Mouse (Mus musculus) MEL (cell line): ENCODE measurements at regions not wholly inside any gene's neighbourhood (a gene's known extent, or its start where the extent isn't known, plus 50 kb on each side); places are given as distances from the start of the nearest gene placed in this dataset.

ENCODE experiments used
- DNase-seq: peaks from one replicate; pipeline ENCODE4 v3.0.0; 2011; ENCODE audit warnings: low read depth, low spot score
- H3K27ac ChIP-seq: 2 replicates; pipeline ENCODE4 v1.5.1; 2012; ENCODE audit warnings: low read depth, mild to moderate bottlenecking, control low read depth, low read length, moderate library complexity; ENCODE audit not compliant: control insufficient read depth
- H3K27me3 ChIP-seq, 2 experiments: fragments of 150-350 bp in 1 of 2; sonication (generic) in 1 of 2; 2 replicates each; pipeline ENCODE4 v1.6.1; 2012; ENCODE audit warnings: low read length in 2 of 2, mild to moderate bottlenecking in 2 of 2, improper control_type of control experiment in 1 of 2, moderate library complexity in 1 of 2; ENCODE audit not compliant: insufficient read depth in 2 of 2, control insufficient read depth in 1 of 2
- H3K36me3 ChIP-seq, 2 experiments: 2 replicates each; pipeline ENCODE4 v1.6.1; 2012 to 2014; ENCODE audit warnings: low read length in 2 of 2, improper control_type of control experiment in 1 of 2, inconsistent platforms in 1 of 2, mild to moderate bottlenecking in 1 of 2; ENCODE audit not compliant: insufficient read depth in 2 of 2, control insufficient read depth in 1 of 2
- H3K4me1 ChIP-seq, 2 experiments: fragments of 150-350 bp in 1 of 2; sonication (generic) in 1 of 2; 2 replicates each; pipeline ENCODE4 v1.6.1; 2012; ENCODE audit warnings: low read length in 2 of 2, improper control_type of control experiment in 1 of 2, mild to moderate bottlenecking in 1 of 2; ENCODE audit not compliant: insufficient read depth in 2 of 2, control insufficient read depth in 1 of 2
- H3K4me3 ChIP-seq, 2 experiments: fragments of 150-350 bp in 1 of 2; sonication (generic) in 1 of 2; 2 replicates each; pipeline ENCODE4 v1.5.1; 2012; ENCODE audit warnings: low read depth in 2 of 2, low read length in 2 of 2, mild to moderate bottlenecking in 2 of 2, moderate library complexity in 2 of 2, control low read depth in 1 of 2, improper control_type of control experiment in 1 of 2; ENCODE audit not compliant: control insufficient read depth in 1 of 2, insufficient read depth in 1 of 2
- H3K79me2 ChIP-seq: 2 replicates; pipeline ENCODE4 v1.6.1; 2012; ENCODE audit warnings: mild to moderate bottlenecking, low read length, moderate library complexity; ENCODE audit not compliant: control insufficient read depth, poor library complexity, insufficient read depth
- H3K9ac ChIP-seq: 2 replicates; pipeline ENCODE4 v1.6.1; 2012; ENCODE audit warnings: low read depth, mild to moderate bottlenecking, control low read depth, low read length, moderate library complexity; ENCODE audit not compliant: control insufficient read depth, poor library complexity, severe bottlenecking
- H3K9me3 ChIP-seq: fragments of 150-350 bp; sonication (generic); replicated peaks from 2 replicates; pipeline ENCODE4 v1.6.1; 2012; ENCODE audit warnings: mild to moderate bottlenecking, low read length, improper control_type of control experiment, moderate library complexity; ENCODE audit not compliant: insufficient read depth
- BHLHE40 ChIP-seq: IDR thresholded peaks from 2 replicates; pipeline ENCODE4 v1.6.1; 2012; ENCODE audit warnings: low read depth, mild to moderate bottlenecking, inconsistent platforms, low read length, improper control_type of control experiment, borderline replicate concordance
- CHD1 ChIP-seq: IDR thresholded peaks from 2 replicates; pipeline ENCODE4 v1.6.1; 2012; ENCODE audit warnings: low read depth, mild to moderate bottlenecking, inconsistent platforms, low read length, improper control_type of control experiment
- CTCF ChIP-seq, 3 experiments: IDR thresholded peaks in 2 of 3; conservative IDR thresholded peaks in 1 of 3; 2 replicates each; pipeline ENCODE4 v1.5.1; 2011 to 2012; ENCODE audit warnings: low read length in 3 of 3, low read depth in 2 of 3, mild to moderate bottlenecking in 2 of 3, improper control_type of control experiment in 1 of 3, inconsistent platforms in 1 of 3, mixed read lengths in 1 of 3, moderate library complexity in 1 of 3; ENCODE audit not compliant: control insufficient read depth in 1 of 3, insufficient read depth in 1 of 3, poor library complexity in 1 of 3, severe bottlenecking in 1 of 3
- E2F4 ChIP-seq: IDR thresholded peaks from 2 replicates; pipeline ENCODE4 v1.6.1; 2011; ENCODE audit warnings: low read depth, low read length, improper control_type of control experiment, borderline replicate concordance
- ELF1 ChIP-seq: IDR thresholded peaks from 2 replicates; pipeline ENCODE4 v1.6.1; 2014; ENCODE audit warnings: low read depth, mild to moderate bottlenecking, inconsistent platforms, low read length, improper control_type of control experiment, moderate library complexity
- HCFC1 ChIP-seq: IDR thresholded peaks from 2 replicates; pipeline ENCODE4 v1.6.1; 2012; ENCODE audit warnings: low read depth, mild to moderate bottlenecking, inconsistent platforms, low read length, improper control_type of control experiment, moderate library complexity
- KAT2A ChIP-seq: conservative IDR thresholded peaks from 2 replicates; pipeline ENCODE4 v1.6.1; 2012; ENCODE audit warnings: low read depth, low read length, improper control_type of control experiment, inconsistent platforms
- MAFK ChIP-seq: IDR thresholded peaks from 2 replicates; pipeline ENCODE4 v1.6.1; 2011; ENCODE audit warnings: low read depth, mild to moderate bottlenecking, low read length, improper control_type of control experiment, borderline replicate concordance
- MAX ChIP-seq: IDR thresholded peaks from 2 replicates; pipeline ENCODE4 v1.6.1; 2011; ENCODE audit warnings: low read length, improper control_type of control experiment
- MXI1 ChIP-seq: IDR thresholded peaks from 2 replicates; pipeline ENCODE4 v1.6.1; 2011; ENCODE audit warnings: mild to moderate bottlenecking, low read depth, low read length, improper control_type of control experiment
- POLR2A ChIP-seq, 2 experiments: IDR thresholded peaks; 2 replicates each; pipeline ENCODE4 v1.6.1; 2011 to 2012; ENCODE audit warnings: low read length in 2 of 2, mild to moderate bottlenecking in 2 of 2, control low read depth in 1 of 2, improper control_type of control experiment in 1 of 2, low read depth in 1 of 2, moderate library complexity in 1 of 2; ENCODE audit not compliant: control insufficient read depth in 1 of 2, insufficient read depth in 1 of 2, poor library complexity in 1 of 2
- POLR2AphosphoS5 ChIP-seq: IDR thresholded peaks from 2 replicates; pipeline ENCODE4 v1.6.1; 2012; ENCODE audit warnings: low read depth, borderline replicate concordance, mild to moderate bottlenecking, inconsistent platforms, low read length, moderate library complexity, mixed read lengths
- RAD21 ChIP-seq: IDR thresholded peaks from 2 replicates; pipeline ENCODE4 v1.6.1; 2011; ENCODE audit warnings: mild to moderate bottlenecking, low read depth, low read length, improper control_type of control experiment
- SIN3A ChIP-seq: IDR thresholded peaks from 2 replicates; pipeline ENCODE4 v1.6.1; 2012; ENCODE audit warnings: low read length, improper control_type of control experiment, inconsistent platforms
- SMC3 ChIP-seq: IDR thresholded peaks from 2 replicates; pipeline ENCODE4 v1.6.1; 2011; ENCODE audit warnings: low read depth, low read length, improper control_type of control experiment
- TAL1 ChIP-seq: IDR thresholded peaks from 2 replicates; pipeline ENCODE4 v1.6.1; 2012; ENCODE audit warnings: mild to moderate bottlenecking, inconsistent platforms, low read length, moderate library complexity, mixed read lengths
- USF1 ChIP-seq: IDR thresholded peaks from 2 replicates; pipeline ENCODE4 v1.6.1; 2014; ENCODE audit warnings: low read depth, mild to moderate bottlenecking, inconsistent platforms, low read length, improper control_type of control experiment, moderate library complexity
- USF2 ChIP-seq, 2 experiments: IDR thresholded peaks; 2 replicates each; pipeline ENCODE4 v1.6.1; 2011 to 2012; ENCODE audit warnings: improper control_type of control experiment in 2 of 2, low read length in 2 of 2, borderline replicate concordance in 1 of 2, inconsistent platforms in 1 of 2, low read depth in 1 of 2, mild to moderate bottlenecking in 1 of 2; ENCODE audit not compliant: insufficient read depth in 1 of 2
- ZNF384 ChIP-seq: IDR thresholded peaks from 2 replicates; pipeline ENCODE4 v1.6.1; 2012; ENCODE audit warnings: low read depth, mild to moderate bottlenecking, inconsistent platforms, low read length, improper control_type of control experiment

GRCm38 (mm10) chr4:18649153-18649552 lies 956.1 kb upstream of the Gm12353 start:
- Histone ChIP-seq H3K79me2 (no peaks in the 10 kb centered on the region), H3K4me3 (no peak overlapping the region), H3K9me3 (no peaks in the 10 kb centered on the region), H3K4me1 (no peaks in the 10 kb centered on the region), H3K36me3 (no peaks in the 10 kb centered on the region), H3K9ac (no peak overlapping the region), H3K27me3 (no peaks in the 10 kb centered on the region), H3K27ac (no peak overlapping the region)
- TF ChIP-seq KAT2A (no peak), RAD21 (peak; percentile 11), SMC3 (peak; percentile 17; the same call in 1 of the 2 replicates), CTCF (IDR thresholded peaks at IDR 0.05 in 2 of 3, conservative IDR thresholded peaks at IDR 0.05 in 1 of 3; ENCODE audit: control insufficient read depth in 1 of 3, insufficient read depth in 1 of 3, low read depth in 2 of 3, low read length in 3 of 3, poor library complexity in 1 of 3, severe bottlenecking in 1 of 3) (peak in 1 of 3 experiments; percentile 10; a peak in 1 of 6 replicates), MAFK (no peak)
- DNase-seq, result no peak

GRCm38 (mm10) chr4:18685891-18686544 lies 919.2 kb upstream of the Gm12353 start:
- Histone ChIP-seq H3K27me3 (no peaks in the 10 kb centered on the region), H3K4me3 (no peak overlapping the region), H3K4me1 (no peaks in the 10 kb centered on the region), H3K9ac (no peak overlapping the region), H3K79me2 (no peaks in the 10 kb centered on the region), H3K27ac (no peak overlapping the region), H3K36me3 (no peaks in the 10 kb centered on the region), H3K9me3 (no peaks in the 10 kb centered on the region)
- DNase-seq, result no peak
- TF ChIP-seq HCFC1, result no peak
- no peak for TF ChIP-seq POLR2A (IDR thresholded peaks at IDR 0.05; ENCODE audit: control insufficient read depth in 1 of 2, insufficient read depth in 1 of 2, low read depth in 1 of 2, low read length in 2 of 2, poor library complexity in 1 of 2)
- TF ChIP-seq CTCF (IDR thresholded peaks at IDR 0.05 in 2 of 3, conservative IDR thresholded peaks at IDR 0.05 in 1 of 3; ENCODE audit: control insufficient read depth in 1 of 3, insufficient read depth in 1 of 3, low read depth in 2 of 3, low read length in 3 of 3, poor library complexity in 1 of 3, severe bottlenecking in 1 of 3), result no peak
- TF ChIP-seq E2F4, result no peak
- no peak for TF ChIP-seq USF2 (IDR thresholded peaks at IDR 0.05; ENCODE audit: borderline replicate concordance in 1 of 2, insufficient read depth in 1 of 2, low read depth in 1 of 2, low read length in 2 of 2)
- no peak for TF ChIP-seq ZNF384
- TF ChIP-seq BHLHE40, result no peak
- TF ChIP-seq CHD1, result no peak
- no peak for TF ChIP-seq USF1
- TF ChIP-seq POLR2AphosphoS5, result no peak
- no peak for TF ChIP-seq TAL1
- no peak for TF ChIP-seq ELF1
- TF ChIP-seq SIN3A, result no peak
- no peak for TF ChIP-seq MXI1
- TF ChIP-seq MAX, result no peak
